Mouse (Mus musculus) forebrain, embryonic 15.5 days (tissue): ENCODE measurements around the gene Ing4. TPM values are rescaled to one million over a fixed set of nuclear protein-coding genes. Genes with fewer than 3 reads are reported as not detected.

ENCODE experiments used
- ATAC-seq: fragments of 200-750 bp; cut with Nextera tagmentation; replicated peaks from 2 replicates; pipeline ENCODE4 v1.8.0; 2017; ENCODE audit warnings: mild to moderate bottlenecking, moderate TSS enrichment, moderate library complexity
- H3K27ac ChIP-seq: fragments of 300-500 bp; sonication (generic); replicated peaks from 2 replicates; pipeline ENCODE4 v1.5.1; 2015; ENCODE audit warnings: mild to moderate bottlenecking, inconsistent platforms
- H3K27me3 ChIP-seq: fragments of 300-500 bp; sonication (generic); 2 replicates; pipeline ENCODE4 v1.6.1; 2015; ENCODE audit warnings: inconsistent platforms
- H3K36me3 ChIP-seq: fragments of 300-500 bp; sonication (generic); 2 replicates; pipeline ENCODE4 v1.6.1; 2015; ENCODE audit warnings: mild to moderate bottlenecking, inconsistent platforms
- H3K4me1 ChIP-seq: fragments of 300-500 bp; sonication (generic); 2 replicates; pipeline ENCODE4 v1.6.1; 2015; ENCODE audit warnings: inconsistent platforms
- H3K4me2 ChIP-seq: fragments of 300-500 bp; sonication (generic); replicated peaks from 2 replicates; pipeline ENCODE4 v1.6.1; 2015; ENCODE audit warnings: mild to moderate bottlenecking, inconsistent platforms
- H3K4me3 ChIP-seq: fragments of 300-500 bp; sonication (generic); 2 replicates; pipeline ENCODE4 v1.5.1; 2015; ENCODE audit warnings: mild to moderate bottlenecking, inconsistent platforms
- H3K9ac ChIP-seq: fragments of 300-500 bp; sonication (generic); replicated peaks from 2 replicates; pipeline ENCODE4 v1.6.1; 2015; ENCODE audit warnings: mild to moderate bottlenecking, inconsistent platforms
- H3K9me3 ChIP-seq: fragments of 300-500 bp; sonication (generic); 2 replicates; pipeline ENCODE4 v1.6.1; 2016; ENCODE audit warnings: inconsistent platforms
- WGBS: fragments of 180-500 bp; shearing (Covaris S2); methylation state at CpG from one replicate; pipeline ENCODE4 v1.1.7; 2015; ENCODE audit warnings: mixed read lengths; 5-methylcytosine and 5-hydroxymethylcytosine counted together
- microRNA-seq: library from miRNA; unstranded; fragments of <30 nt; microRNA quantifications from one replicate; pipeline ENCODE4, GENCODE M21; 2016
- polyA plus RNA-seq: library from polyadenylated mRNA; unstranded; fragments of >200 nt; fragmentation: Nextera tagmentation; extraction: Ambion mirVana; gene quantifications from 2 replicates; pipeline ENCODE4 v1.2.1, GENCODE M21; 2015

Ing4 gene
- polyA plus RNA-seq, 1 experiment from 2014 or later, result 211 TPM

DNA sequence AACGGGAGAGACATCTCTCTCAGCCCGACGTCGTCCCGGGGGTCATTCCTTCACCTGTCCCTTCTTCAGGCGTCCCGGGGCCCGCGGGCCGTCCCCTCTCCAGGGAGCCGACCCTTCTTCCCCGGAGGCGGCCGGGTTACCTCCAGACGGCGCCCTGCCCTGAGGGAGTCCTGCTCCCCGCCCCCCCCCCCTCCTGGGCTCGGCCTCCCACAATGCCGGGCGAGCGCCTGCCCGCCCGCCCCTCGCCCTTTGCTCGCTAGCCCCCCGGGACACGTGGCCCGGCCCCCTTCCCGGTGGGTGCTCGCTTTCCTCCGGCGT, 56.7 kb downstream of the Ing4 start:
- H3K9ac ChIP-seq, result peak overlapping the region; percentile 84
- H3K4me2 ChIP-seq, result peak overlapping the region; percentile 74
- peaks cover 22% of the 10 kb centered on the region for H3K36me3 ChIP-seq
- H3K27ac ChIP-seq, result peak overlapping the region; percentile 94
- peaks cover 39% of the 10 kb centered on the region for H3K4me1 ChIP-seq
- ATAC-seq, result no peak
- no peaks in the 10 kb centered on the region for H3K9me3 ChIP-seq
- H3K4me3 ChIP-seq, result peak overlapping the region; percentile 82
- H3K27me3 ChIP-seq, result no peaks in the 10 kb centered on the region
- WGBS, result 0% methylated on average over 21 of the region's 32 CpGs

DNA sequence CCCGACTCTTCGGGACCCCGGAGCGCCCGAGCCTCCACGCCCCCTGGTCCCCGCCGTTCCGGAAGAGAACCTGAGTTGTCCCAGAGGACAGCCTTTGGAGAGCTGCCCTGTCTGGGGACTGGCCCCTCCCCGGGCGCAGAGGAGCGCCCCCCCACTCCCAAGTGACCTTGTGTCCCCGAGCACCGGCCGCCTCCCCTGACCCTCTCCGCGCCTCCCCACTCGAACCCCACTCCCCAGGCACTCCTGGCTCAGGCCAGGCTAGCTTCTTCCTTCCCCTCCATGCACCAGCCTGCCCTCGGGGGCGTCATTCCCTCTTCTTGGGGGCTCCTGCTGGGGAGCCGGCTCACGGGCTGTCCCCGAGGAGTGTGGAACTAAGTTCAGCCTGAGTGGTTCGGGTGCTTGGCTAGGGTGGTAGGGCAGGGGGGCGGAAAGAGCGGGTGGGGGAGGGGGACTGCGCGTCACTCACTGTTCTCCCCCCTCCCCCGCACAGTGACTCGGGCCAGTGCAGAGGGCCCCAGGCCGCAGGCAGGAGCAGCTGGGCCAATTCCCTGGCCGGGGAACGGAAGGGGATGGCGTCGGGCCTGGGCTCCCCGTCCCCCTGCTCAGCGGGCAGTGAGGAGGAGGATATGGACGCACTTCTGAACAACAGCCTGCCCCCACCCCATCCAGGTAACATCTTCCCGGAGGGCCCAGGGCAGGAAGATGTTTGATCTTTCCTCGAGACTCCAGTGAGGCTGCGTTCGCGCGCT, 57.2 kb downstream of the Ing4 start:
- WGBS, result under 1% methylated on average over 41 of the region's 44 CpGs

DNA sequence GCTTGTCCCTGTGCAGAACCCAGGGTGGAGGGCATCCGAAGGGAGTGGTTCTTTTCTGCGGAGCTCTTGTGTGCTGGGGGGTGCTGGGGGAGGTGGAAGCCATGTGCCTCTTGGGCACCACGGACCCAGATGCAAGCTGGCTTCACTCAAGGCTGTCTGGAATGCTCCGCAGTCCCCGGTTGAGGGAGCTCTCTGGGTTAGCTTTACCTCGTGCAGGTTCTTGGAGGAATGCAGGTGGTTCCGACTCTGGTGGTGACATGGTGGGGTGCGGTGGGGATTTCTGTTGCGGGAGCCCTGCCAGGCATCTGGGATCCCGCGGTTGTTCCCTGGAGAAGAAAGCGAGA, 57.8 kb downstream of the Ing4 start:
- peak overlapping the region; percentile 94 for H3K27ac ChIP-seq
- H3K4me2 ChIP-seq, result peak overlapping the region; percentile 74
- peaks cover 32% of the 10 kb centered on the region for H3K36me3 ChIP-seq
- no peaks in the 10 kb centered on the region for H3K27me3 ChIP-seq
- H3K4me1 ChIP-seq, result peaks cover 39% of the 10 kb centered on the region
- H3K4me3 ChIP-seq, result peak overlapping the region; percentile 82
- no peaks in the 10 kb centered on the region for H3K9me3 ChIP-seq
- WGBS, result 0% methylated on average over 12 of the region's 12 CpGs
- peak; percentile 5 for ATAC-seq
- peak overlapping the region; percentile 84 for H3K9ac ChIP-seq

More for the DNA sequence above, 57.2 kb downstream of the Ing4 start:
- Histone ChIP-seq H3K4me2 (peak overlapping the region; percentile 74), H3K27me3 (no peaks in the 10 kb centered on the region), H3K9ac (peak overlapping the region; percentile 84), H3K4me3 (peak overlapping the region; percentile 82), H3K9me3 (no peaks in the 10 kb centered on the region), H3K36me3 (peaks cover 27% of the 10 kb centered on the region), H3K27ac (peak overlapping the region; percentile 94), H3K4me1 (peaks cover 39% of the 10 kb centered on the region)
- peak; percentile 42 for ATAC-seq

DNA sequence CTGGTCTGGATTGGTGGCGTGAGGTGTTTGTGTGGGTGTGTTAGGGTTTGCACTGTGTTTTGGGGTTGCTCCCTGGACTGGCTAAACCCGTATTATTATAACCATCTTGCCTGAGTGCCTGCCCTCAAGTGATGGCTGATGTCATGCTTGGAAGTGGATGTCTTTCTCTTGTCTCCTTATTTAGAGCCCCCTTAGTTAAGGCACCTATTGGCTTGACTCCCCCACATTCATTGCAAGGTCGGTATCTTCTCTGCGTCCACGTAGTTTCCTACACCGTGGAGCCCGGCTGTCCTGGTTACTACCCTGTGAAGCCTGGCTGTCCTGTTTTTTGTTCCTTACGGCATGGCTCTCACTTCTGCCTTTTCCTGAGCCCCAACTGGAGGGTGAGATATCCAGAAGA, 58.4 kb downstream of the Ing4 start:
- Histone ChIP-seq H3K36me3 (peaks cover 39% of the 10 kb centered on the region), H3K9me3 (no peaks in the 10 kb centered on the region), H3K4me1 (peaks cover 39% of the 10 kb centered on the region), H3K4me3 (peak overlapping the region; percentile 82), H3K9ac (peak overlapping the region; percentile 84), H3K4me2 (peak overlapping the region; percentile 74), H3K27ac (peak overlapping the region; percentile 94), H3K27me3 (no peaks in the 10 kb centered on the region)
- ATAC-seq, result no peak
- 57% methylated on average over 8 of the region's 8 CpGs for WGBS

DNA sequence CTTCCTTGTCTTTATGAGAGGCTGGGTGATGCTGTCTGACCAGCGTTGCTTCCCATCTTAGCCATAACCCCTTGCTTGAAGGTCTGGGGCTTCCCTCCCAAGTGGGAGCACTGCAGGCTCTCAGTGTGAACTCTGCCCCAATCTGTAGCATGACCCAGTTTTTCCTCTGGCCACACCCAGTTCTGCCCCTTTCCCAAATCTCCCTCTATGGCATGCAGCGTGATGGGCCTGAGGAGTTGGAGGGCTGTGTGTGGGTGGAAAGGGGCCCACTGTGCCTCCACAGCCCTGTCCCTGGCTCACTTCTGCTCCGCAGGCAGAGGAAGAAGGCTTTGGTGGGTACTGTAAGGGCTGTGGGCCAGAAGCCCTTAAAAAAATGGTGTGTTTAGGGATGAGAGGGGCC, 59.0 kb downstream of the Ing4 start:
- WGBS, result 62% methylated on average over 3 of the region's 3 CpGs
- Histone ChIP-seq H3K27ac (peak overlapping the region; percentile 94), H3K36me3 (peaks cover 43% of the 10 kb centered on the region)

More for the DNA sequence above, 59.0 kb downstream of the Ing4 start:
- no peaks in the 10 kb centered on the region for H3K9me3 ChIP-seq
- H3K9ac ChIP-seq, result peak overlapping the region; percentile 84
- no peaks in the 10 kb centered on the region for H3K27me3 ChIP-seq
- peak overlapping the region; percentile 82 for H3K4me3 ChIP-seq
- peak overlapping the region; percentile 74 for H3K4me2 ChIP-seq
- peaks cover 39% of the 10 kb centered on the region for H3K4me1 ChIP-seq
- ATAC-seq, result no peak

Small RNAs within 50 kb of the gene (microRNA-seq; reads per million reads assigned to microRNA genes)
- gene Mir7045, result not detected

Other genes with a start within 250 kb of the Ing4 start
- 4.4 and 5.0 TPM in 2 replicates for gene Spsb2, start 231.1 kb upstream of the Ing4 start, polyA plus RNA-seq
- 352 and 365 TPM in 2 replicates for gene Tpi1, start 225.5 kb upstream of the Ing4 start, polyA plus RNA-seq
- gene Usp5, start 210.3 kb upstream of the Ing4 start, polyA plus RNA-seq, result 194 and 200 TPM in 2 replicates
- 100 and 106 TPM in 2 replicates for gene Cdca3, start 210.2 kb upstream of the Ing4 start, polyA plus RNA-seq
- 0.23 and 1.8 TPM in 2 replicates for gene Gnb3, start 199.5 kb upstream of the Ing4 start, polyA plus RNA-seq
- 15.3 and 15.7 TPM in 2 replicates for gene P3h3, start 182.0 kb upstream of the Ing4 start, polyA plus RNA-seq
- 25.2 and 25.9 TPM in 2 replicates for gene Gpr162, start 175.8 kb upstream of the Ing4 start, polyA plus RNA-seq
- 0.15 TPM in 1 of 2 replicates, not detected in the other for gene Cd4, start 151.5 kb upstream of the Ing4 start, polyA plus RNA-seq
- gene Lag3, start 128.1 kb upstream of the Ing4 start, polyA plus RNA-seq, result 2.6 and 3.3 TPM in 2 replicates
- 772 and 823 TPM in 2 replicates for gene Ptms, start 119.7 kb upstream of the Ing4 start, polyA plus RNA-seq
- gene Mlf2, start 108.4 kb upstream of the Ing4 start, polyA plus RNA-seq, result 507 and 513 TPM in 2 replicates
- gene Cops7a, start 74.2 kb upstream of the Ing4 start, polyA plus RNA-seq, result 90.2 and 93.6 TPM in 2 replicates
- 29.9 and 30.4 TPM in 2 replicates for gene Pianp, start 43.1 kb upstream of the Ing4 start, polyA plus RNA-seq
- gene Zfp384, start 30.6 kb upstream of the Ing4 start, polyA plus RNA-seq, result 16.7 and 21.7 TPM in 2 replicates
- 21.9 and 26.2 TPM in 2 replicates for gene Acrbp, start 9.9 kb downstream of the Ing4 start, polyA plus RNA-seq
- gene Lpar5, start 28.2 kb downstream of the Ing4 start, polyA plus RNA-seq, result 0.50 and 0.71 TPM in 2 replicates
- gene Chd4, start 56.2 kb downstream of the Ing4 start, polyA plus RNA-seq, result 98.9 and 112 TPM in 2 replicates
- gene Nop2, start 92.1 kb downstream of the Ing4 start, polyA plus RNA-seq, result 51.1 and 51.8 TPM in 2 replicates
- 18.9 and 21.0 TPM in 2 replicates for gene Iffo1, start 105.5 kb downstream of the Ing4 start, polyA plus RNA-seq
- gene Gapdh, start 126.7 kb downstream of the Ing4 start, polyA plus RNA-seq, result 1,461 and 1,493 TPM in 2 replicates
- gene Ncapd2, start 151.9 kb downstream of the Ing4 start, polyA plus RNA-seq, result 98.5 and 99.5 TPM in 2 replicates
- 155 and 158 TPM in 2 replicates for gene Mrpl51, start 152.0 kb downstream of the Ing4 start, polyA plus RNA-seq
- gene Vamp1, start 175.8 kb downstream of the Ing4 start, polyA plus RNA-seq, result 5.6 and 6.0 TPM in 2 replicates
- 3.0 and 3.2 TPM in 2 replicates for gene Tapbpl, start 192.1 kb downstream of the Ing4 start, polyA plus RNA-seq
- gene Cd27, start 197.2 kb downstream of the Ing4 start, polyA plus RNA-seq, result 1.3 and 2.3 TPM in 2 replicates
- gene Tuba3a, start 246.3 kb downstream of the Ing4 start, polyA plus RNA-seq, result not detected in 2 replicates